Comparison of ENCODE assay signal across 23 mouse cellular contexts in the genomic region with DNA sequence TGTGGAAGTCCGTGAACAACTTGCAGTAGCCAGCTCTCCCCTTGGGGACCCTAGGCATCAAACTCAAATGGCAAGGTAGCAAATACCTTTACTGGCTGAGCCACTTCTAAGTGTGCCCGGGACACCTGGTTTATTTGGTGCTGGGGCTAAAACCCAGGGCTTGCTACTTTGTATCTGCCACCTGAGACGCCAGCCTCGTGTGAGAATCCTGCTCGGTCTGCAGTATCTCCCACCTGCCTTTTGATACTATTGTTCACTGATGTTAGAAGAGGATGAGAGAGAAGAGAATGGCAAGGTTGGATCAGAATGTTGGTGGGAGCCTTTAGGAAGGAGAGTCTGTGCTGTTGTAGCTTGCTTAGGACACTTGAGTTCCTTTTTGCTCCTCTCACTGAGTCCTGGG.
"Had no signal": no experiment of that assay in that cellular context is flagged by ENCODE, and none has a peak within 500 bp of the region (broad histone marks: within the 10 kb centered on the region; RNA-seq: fewer than 3 reads in every experiment).

No protein-coding gene starts in this region.

- ATAC-seq: forebrain, postnatal 0 days; hindbrain, postnatal 0 days; intestine, embryonic 16.5 days had no signal

- H3K9me3 ChIP-seq: heart, embryonic 10.5 days; heart, embryonic 12.5 days; hindbrain, embryonic 13.5 days; hindbrain, embryonic 15.5 days; kidney, embryonic 15.5 days; limb, embryonic 10.5 days; limb, embryonic 12.5 days had no signal

- H3K27ac ChIP-seq: heart, embryonic 10.5 days; hindbrain, embryonic 13.5 days; hindbrain, embryonic 15.5 days; hindbrain, postnatal 0 days; kidney, embryonic 15.5 days; layer of hippocampus, adult 2 months; left cerebral cortex, adult 2 months; limb, embryonic 10.5 days; limb, embryonic 12.5 days had no signal

- H3K4me2 ChIP-seq: heart, embryonic 12.5 days; hindbrain, embryonic 13.5 days; hindbrain, embryonic 15.5 days; kidney, embryonic 15.5 days; limb, embryonic 12.5 days had no signal

- H3K27me3 ChIP-seq: heart, embryonic 12.5 days; hindbrain, embryonic 13.5 days; hindbrain, embryonic 15.5 days; kidney, embryonic 15.5 days; limb, embryonic 12.5 days had no signal

- H3K9ac ChIP-seq: forebrain, postnatal 0 days; heart, embryonic 12.5 days; hindbrain, embryonic 13.5 days; hindbrain, embryonic 15.5 days; kidney, embryonic 15.5 days; limb, embryonic 12.5 days had no signal

- H3K4me1 ChIP-seq: heart, embryonic 10.5 days; heart, embryonic 12.5 days; hindbrain, embryonic 13.5 days; kidney, embryonic 15.5 days; limb, embryonic 10.5 days; limb, embryonic 12.5 days had no signal

- H3K4me3 ChIP-seq: heart, embryonic 10.5 days; heart, embryonic 12.5 days; hindbrain, embryonic 13.5 days; hindbrain, embryonic 15.5 days; kidney, embryonic 15.5 days; layer of hippocampus, adult 2 months; left cerebral cortex, adult 2 months; limb, embryonic 10.5 days; limb, embryonic 12.5 days had no signal

- DNase-seq: forebrain, postnatal 0 days; gastrocnemius, postnatal 14 days; gastrocnemius, postnatal 36 days; heart, adult 18-20 months; heart, postnatal 10 days; heart, postnatal 36 days; kidney, adult 11 months; kidney, adult 2 months; kidney, adult 9 months; kidney, postnatal 10 days; kidney, postnatal 25 days; kidney, postnatal 4 days had no signal
